8 mouse cellular contexts compared by ENCODE assay signal in the genomic region with DNA sequence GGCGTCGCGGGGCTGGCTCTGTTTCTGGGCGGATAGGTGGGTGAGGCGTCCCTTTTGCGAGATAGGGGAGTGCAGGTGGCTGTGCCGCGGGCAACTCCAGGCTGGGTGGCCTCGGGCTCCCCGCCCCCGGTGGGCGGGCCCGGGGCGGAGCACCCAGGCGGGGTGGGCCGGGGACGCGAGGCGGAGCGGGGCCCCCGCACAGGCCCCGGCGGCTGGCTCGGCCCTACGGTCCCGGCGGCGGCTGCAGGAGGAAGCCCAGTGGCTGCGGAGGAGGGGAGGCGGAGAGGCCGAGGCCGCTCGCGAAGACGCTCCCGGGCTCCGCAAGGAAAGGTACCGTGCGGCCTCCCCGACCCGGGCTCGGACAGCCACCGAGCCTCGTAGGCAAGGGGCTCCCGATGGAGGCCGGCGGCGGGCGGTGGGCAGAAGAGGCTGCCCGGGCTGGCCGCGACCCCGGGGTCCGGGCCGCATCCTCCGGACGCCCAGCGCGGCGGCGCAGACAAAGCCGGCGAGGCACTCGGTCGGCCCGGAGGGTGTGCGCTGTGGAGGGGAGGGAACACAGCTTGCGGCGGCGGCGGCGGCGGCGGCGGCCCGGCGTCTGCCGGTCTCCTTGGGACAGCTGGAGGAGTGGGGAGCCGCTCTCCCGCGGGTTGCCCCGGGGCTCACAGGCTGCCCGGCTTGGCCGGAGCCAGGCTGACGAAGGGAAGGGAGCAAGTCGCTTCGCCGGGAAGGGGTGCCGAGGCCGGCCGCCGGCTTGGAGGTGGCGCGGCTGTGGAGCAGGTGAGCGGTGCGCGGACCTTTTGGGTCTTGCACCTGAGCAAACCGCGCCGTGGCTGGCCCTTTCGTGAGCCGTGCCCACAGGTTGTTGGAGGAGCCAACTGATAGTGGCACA. TPM values are rescaled to one million over a fixed set of nuclear protein-coding genes. Genes with fewer than 3 reads are reported as not detected.
DNase-seq lines count a peak whose midpoint lies in the region; ATAC-seq and TF ChIP-seq lines count a peak whose summit lies in the region.

No protein-coding gene starts in this region.

- H3K4me2 ChIP-seq in forebrain, embryonic 13.5 days = peak overlapping the region; percentile 96
- peak overlapping the region; percentile 94 for H3K4me2 ChIP-seq in lung, postnatal 0 days (replicated peaks; ENCODE audit: low read depth, low read length)

- TF ChIP-seq EP300 in lung, postnatal 0 days (IDR thresholded peaks at IDR 0.05) = no peak

- peaks cover 2 to 4% of the 10 kb centered on the region in 2 experiments; a peak in 2 of 4 replicates for H3K4me1 ChIP-seq in ES-E14 (ENCODE audit: control insufficient read depth in 2 of 2, insufficient read depth in 2 of 2, low read length in 2 of 2, poor library complexity in 1 of 2)
- H3K4me1 ChIP-seq in forebrain, embryonic 13.5 days = peaks cover 19% of the 10 kb centered on the region
- H3K4me1 ChIP-seq in lung, postnatal 0 days (ENCODE audit: insufficient read depth, low read depth, low read length) = peaks cover 7% of the 10 kb centered on the region; the same call in 1 of the 2 replicates

- H3K9me3 ChIP-seq in ES-E14 (ENCODE audit: control insufficient read depth, insufficient read depth, low read depth, low read length) = no peaks in the 10 kb centered on the region
- H3K9me3 ChIP-seq in forebrain, embryonic 13.5 days (replicated peaks) = no peaks in the 10 kb centered on the region
- no peaks in the 10 kb centered on the region for H3K9me3 ChIP-seq in lung, postnatal 0 days (ENCODE audit: low read length)

- peak overlapping the region; percentile 59 for H3K9ac ChIP-seq in ES-E14 (ENCODE audit: insufficient read depth, low read depth, low read length, poor library complexity, severe bottlenecking)
- H3K9ac ChIP-seq in forebrain, embryonic 13.5 days = peak overlapping the region; percentile 98
- peak overlapping the region; percentile 71 for H3K9ac ChIP-seq in lung, postnatal 0 days (replicated peaks; ENCODE audit: low read depth)

- peak; percentile 79 for ATAC-seq in cerebellum, adult (ENCODE audit: insufficient number of reproducible peaks, low FRiP score, low TSS enrichment)
- peak; percentile 96 for ATAC-seq in forebrain, embryonic 13.5 days
- peak; percentile 97 for ATAC-seq in lung, postnatal 0 days

- no peak overlapping the region for H3K27ac ChIP-seq in ES-E14 (ENCODE audit: insufficient read depth, low read depth, low read length, poor library complexity, severe bottlenecking)
- peak overlapping the region; percentile 72 for H3K27ac ChIP-seq in forebrain, embryonic 13.5 days
- peak overlapping the region; percentile 87 for H3K27ac ChIP-seq in lung, postnatal 0 days (ENCODE audit: low read length)

- TF ChIP-seq CTCF in lung, postnatal 0 days (IDR thresholded peaks at IDR 0.05) = no peak

- H3K36me3 ChIP-seq in ES-E14 (ENCODE audit: control insufficient read depth, insufficient read depth, low read length, poor library complexity, severe bottlenecking) = no peaks in the 10 kb centered on the region
- H3K36me3 ChIP-seq in forebrain, embryonic 13.5 days (ENCODE audit: poor library complexity, severe bottlenecking) = no peaks in the 10 kb centered on the region
- no peaks in the 10 kb centered on the region for H3K36me3 ChIP-seq in lung, postnatal 0 days (ENCODE audit: insufficient read depth, low read length)

- intact Hi-C loops in heart, postnatal 14 days (cut with DNase I) = loop anchor here (2.0 kb wide), 1 partner anchor 17 kb away; no protein-coding TSS in a partner anchor

- no peaks in the 10 kb centered on the region for H3K27me3 ChIP-seq in forebrain, embryonic 13.5 days
- H3K27me3 ChIP-seq in lung, postnatal 0 days (replicated peaks; ENCODE audit: insufficient read depth, low read length) = no peaks in the 10 kb centered on the region

- peak overlapping the region; percentile 73 to 78 for H3K4me3 ChIP-seq in ES-E14 (ENCODE audit: insufficient read depth in 1 of 2, low read depth in 1 of 2, low read length in 2 of 2, poor library complexity in 1 of 2, severe bottlenecking in 1 of 2)
- H3K4me3 ChIP-seq in forebrain, embryonic 13.5 days = peak overlapping the region; percentile 89
- peak overlapping the region; percentile 83 for H3K4me3 ChIP-seq in lung, postnatal 0 days (ENCODE audit: low read depth, low read length)

- under 1% methylated on average over 94 of the region's 102 CpGs for WGBS in forebrain, embryonic 13.5 days
- WGBS in large intestine, adult 2 months = under 1% methylated on average over 102 of the region's 102 CpGs
- under 1% methylated on average over 47 of the region's 102 CpGs for WGBS in lung, postnatal 0 days

- in situ Hi-C loops in ES-E14 (cut with MboI; ENCODE audit: low sequenced_read_pairs in 2 of 2, unreplicated experiment in 2 of 2) = no loop called here

- peak; percentile 45 for DNase-seq in ES-E14 (ENCODE audit: low read depth, low spot score)
- peak; percentile 90 to 95 for DNase-seq in heart, postnatal 14 days
- peak; percentile 70 for DNase-seq in large intestine, adult 2 months (ENCODE audit: low read depth, low spot score)
- peak; percentile 80 for DNase-seq in lung, postnatal 0 days (ENCODE audit: low spot score)
- peak; percentile 85 for DNase-seq in ovary, postnatal 10 days (ENCODE audit: low spot score)
- DNase-seq in thymus, postnatal 10 days (ENCODE audit: low spot score in 2 of 2) = peak; percentile 89 to 91

TF ChIP-seq in ES-E14, 5 proteins besides CTCF, POLR2A, EP300 and RAD21:
- TF ChIP-seq HCFC1 (IDR thresholded peaks at IDR 0.05; ENCODE audit: borderline replicate concordance, insufficient read depth, low read length) (no peak), MAFK (IDR thresholded peaks at IDR 0.05; ENCODE audit: insufficient read depth, low read depth, low read length) (no peak), ZC3H11A (IDR thresholded peaks at IDR 0.05; ENCODE audit: borderline replicate concordance, low read depth, low read length) (no peak)

RNA-seq across cellular contexts. Expression of gene Smox, which starts 0.7 kb away (rescaled TPM):
- total RNA-seq in ES-E14 (2012; rRNA removed) = 12.9 and 16.1 TPM in 2 replicates
- 51.3 and 52.5 TPM in 2 replicates for polyA plus RNA-seq in forebrain, embryonic 13.5 days (2015; fragmentation: Nextera tagmentation; extraction: Ambion mirVana)
- 10 to 100 TPM; 37.0 to 40.6 TPM for total RNA-seq in heart, postnatal 14 days (2021)
- polyA plus RNA-seq in large intestine, adult 2 months (2012; rRNA removed) = 35.6 and 39.6 TPM in 2 replicates
- 31.0 and 31.1 TPM in 2 replicates for polyA plus RNA-seq in lung, postnatal 0 days (2015; fragmentation: Nextera tagmentation; extraction: Ambion mirVana)
